Mouse (Mus musculus): ENCODE measurements around the gene Hist3h2a. TPM values are rescaled to one million over a fixed set of nuclear protein-coding genes. Genes with fewer than 3 reads are reported as not detected.

Gene Hist3h2a
- polyA plus RNA-seq, 1 experiment from 2014 or later, result 94.9 TPM

Small RNA genes within 50 kb of the gene (microRNA-seq; reads per million reads assigned to microRNA genes)
- gene Gm44313, result not detected

Other genes with a start within 250 kb of the Hist3h2a start
- gene Olfr318, start 230.7 kb upstream of the Hist3h2a start, polyA plus RNA-seq (2014; fragmentation: Nextera tagmentation; extraction: Ambion mirVana), result not detected in 2 replicates
- 0.09 and 0.12 TPM in 2 replicates for gene Olfr317, start 215.5 kb upstream of the Hist3h2a start, polyA plus RNA-seq (2014; fragmentation: Nextera tagmentation; extraction: Ambion mirVana)
- not detected in 2 replicates for gene Olfr316, start 202.0 kb upstream of the Hist3h2a start, polyA plus RNA-seq (2014; fragmentation: Nextera tagmentation; extraction: Ambion mirVana)
- gene Olfr315, start 181.5 kb upstream of the Hist3h2a start, polyA plus RNA-seq (2014; fragmentation: Nextera tagmentation; extraction: Ambion mirVana), result not detected in 2 replicates
- not detected in 2 replicates for gene Olfr314, start 171.7 kb upstream of the Hist3h2a start, polyA plus RNA-seq (2014; fragmentation: Nextera tagmentation; extraction: Ambion mirVana)
- 6.5 and 9.4 TPM in 2 replicates for gene Fam183b, start 152.7 kb upstream of the Hist3h2a start, polyA plus RNA-seq (2014; fragmentation: Nextera tagmentation; extraction: Ambion mirVana)
- gene Olfr313, start 139.7 kb upstream of the Hist3h2a start, polyA plus RNA-seq (2014; fragmentation: Nextera tagmentation; extraction: Ambion mirVana), result not detected in 2 replicates
- not detected in 2 replicates for gene Olfr312, start 125.4 kb upstream of the Hist3h2a start, polyA plus RNA-seq (2014; fragmentation: Nextera tagmentation; extraction: Ambion mirVana)
- gene Olfr311, start 115.4 kb upstream of the Hist3h2a start, polyA plus RNA-seq (2014; fragmentation: Nextera tagmentation; extraction: Ambion mirVana), result not detected in 2 replicates
- gene Gm12258, start 107.5 kb upstream of the Hist3h2a start, polyA plus RNA-seq (2014; fragmentation: Nextera tagmentation; extraction: Ambion mirVana), result 24.2 and 25.7 TPM in 2 replicates
- 13.6 and 14.6 TPM in 2 replicates for gene 2810021J22Rik, start 87.5 kb upstream of the Hist3h2a start, polyA plus RNA-seq (2014; fragmentation: Nextera tagmentation; extraction: Ambion mirVana)
- 8.7 and 9.8 TPM in 2 replicates for gene Zfp39, start 50.5 kb upstream of the Hist3h2a start, polyA plus RNA-seq (2014; fragmentation: Nextera tagmentation; extraction: Ambion mirVana)
- not detected in 2 replicates for gene Btnl10, start 36.8 kb upstream of the Hist3h2a start, polyA plus RNA-seq (2014; fragmentation: Nextera tagmentation; extraction: Ambion mirVana)
- 682 and 743 TPM in 2 replicates for gene Rnf187, start 15.8 kb upstream of the Hist3h2a start, polyA plus RNA-seq (2014; fragmentation: Nextera tagmentation; extraction: Ambion mirVana)
- gene Hist3h2ba, start 5.8 kb upstream of the Hist3h2a start, polyA plus RNA-seq (2014; fragmentation: Nextera tagmentation; extraction: Ambion mirVana), result 109 and 138 TPM in 2 replicates
- 0.76 and 1.1 TPM in 2 replicates for gene Trim17, start within 50 bp of the Hist3h2a start, polyA plus RNA-seq (2014; fragmentation: Nextera tagmentation; extraction: Ambion mirVana)
- 18.9 and 22.1 TPM in 2 replicates for gene Trim11, start 23.4 kb downstream of the Hist3h2a start, polyA plus RNA-seq (2014; fragmentation: Nextera tagmentation; extraction: Ambion mirVana)
- 0.63 and 0.71 TPM in 2 replicates for gene Obscn, start 181.7 kb downstream of the Hist3h2a start, polyA plus RNA-seq (2014; fragmentation: Nextera tagmentation; extraction: Ambion mirVana)
- 3.4 and 3.7 TPM in 2 replicates for gene Iba57, start 209.1 kb downstream of the Hist3h2a start, polyA plus RNA-seq (2014; fragmentation: Nextera tagmentation; extraction: Ambion mirVana)
- gene Gjc2, start 228.5 kb downstream of the Hist3h2a start, polyA plus RNA-seq (2014; fragmentation: Nextera tagmentation; extraction: Ambion mirVana), result 0.12 and 0.35 TPM in 2 replicates
- 248 and 249 TPM in 2 replicates for gene Guk1, start 237.5 kb downstream of the Hist3h2a start, polyA plus RNA-seq (2014; fragmentation: Nextera tagmentation; extraction: Ambion mirVana)
- gene Mrpl55, start 247.8 kb downstream of the Hist3h2a start, polyA plus RNA-seq (2014; fragmentation: Nextera tagmentation; extraction: Ambion mirVana), result 88.2 and 98.7 TPM in 2 replicates

All from hindbrain, embryonic 14.5 days (tissue).